Mouse (Mus musculus) hindbrain, embryonic 10.5 days (tissue): ENCODE results near the gene Rhoj. TPM values are rescaled to one million over a fixed set of nuclear protein-coding genes. Genes with fewer than 3 reads are reported as not detected.
"Not testable (repeated sequence)": the region's sequence is repeated elsewhere in the genome, so short reads cannot be mapped to it uniquely, and the experiment has no call there.

Source experiments
- DNase-seq: peaks from one replicate; pipeline ENCODE4 v3.0.0-alpha.2; 2017; ENCODE audit warnings: low spot score
- H3K27ac ChIP-seq: fragments of 300-500 bp; sonication (generic); 2 replicates; pipeline ENCODE4 v1.5.1; 2016; ENCODE audit warnings: mild to moderate bottlenecking, moderate library complexity
- H3K27me3 ChIP-seq: fragments of 300-500 bp; sonication (generic); 2 replicates; pipeline ENCODE4 v1.6.1; 2016; ENCODE audit warnings: mild to moderate bottlenecking; ENCODE audit not compliant: poor library complexity, insufficient read depth, severe bottlenecking
- H3K36me3 ChIP-seq: fragments of 300-500 bp; sonication (generic); 2 replicates; pipeline ENCODE4 v1.6.1; 2016; ENCODE audit warnings: mild to moderate bottlenecking, moderate library complexity
- H3K4me1 ChIP-seq: fragments of 300-500 bp; sonication (generic); replicated peaks from 2 replicates; pipeline ENCODE4 v1.6.1; 2016; ENCODE audit warnings: mild to moderate bottlenecking
- H3K4me3 ChIP-seq: fragments of 300-500 bp; sonication (generic); 2 replicates; pipeline ENCODE4 v1.5.1; 2016; ENCODE audit warnings: mild to moderate bottlenecking, moderate library complexity
- H3K9me3 ChIP-seq: fragments of 300-500 bp; sonication (generic); 2 replicates; pipeline ENCODE4 v1.6.1; 2016; ENCODE audit warnings: mild to moderate bottlenecking, moderate library complexity
- WGBS: fragments of 180-500 bp; shearing (Covaris S2); methylation state at CpG from one replicate; pipeline ENCODE4 v1.1.7; 2016; 5-methylcytosine and 5-hydroxymethylcytosine counted together
- polyA plus RNA-seq: library from polyadenylated mRNA; unstranded; fragments of >200 nt; fragmentation: Nextera tagmentation; extraction: Ambion mirVana; gene quantifications from 2 replicates; pipeline ENCODE4 v1.2.1, GENCODE M21; 2016

Rhoj gene
- polyA plus RNA-seq, 1 experiment from 2014 or later = 28.0 TPM

GRCm38 (mm10) chr12:75310766-75311165 lies 2.6 kb downstream of the Rhoj start:
- H3K4me3 ChIP-seq = peak overlapping the region; percentile 24; the same call in 1 of the 2 replicates
- H3K4me1 ChIP-seq = peaks cover 19% of the 10 kb centered on the region
- DNase-seq = no peak
- H3K27me3 ChIP-seq = peaks cover 7% of the 10 kb centered on the region; the same call in 1 of the 2 replicates
- no peaks in the 10 kb centered on the region for H3K36me3 ChIP-seq
- no peak overlapping the region for H3K27ac ChIP-seq
- H3K9me3 ChIP-seq = no peaks in the 10 kb centered on the region
- WGBS = 80% methylated on average over 12 of the region's 12 CpGs

- no peak for DNase-seq
- H3K4me1 ChIP-seq = peaks cover 19% of the 10 kb centered on the region
- H3K9me3 ChIP-seq = no peaks in the 10 kb centered on the region
- peaks cover 7% of the 10 kb centered on the region; the same call in 1 of the 2 replicates for H3K27me3 ChIP-seq
- no peak overlapping the region for H3K4me3 ChIP-seq
- H3K27ac ChIP-seq = no peak overlapping the region
- 88% methylated on average over 8 of the region's 8 CpGs for WGBS
- no peaks in the 10 kb centered on the region for H3K36me3 ChIP-seq
These were observed 3.8 kb downstream of the Rhoj start for GRCm38 (mm10) chr12:75311879-75312278.

- no peaks in the 10 kb centered on the region for H3K9me3 ChIP-seq
- peaks cover 3% of the 10 kb centered on the region for H3K4me1 ChIP-seq
- 85% methylated on average over 3 of the region's 3 CpGs for WGBS
- peaks cover 7% of the 10 kb centered on the region; the same call in 1 of the 2 replicates for H3K27me3 ChIP-seq
- no peak overlapping the region for H3K27ac ChIP-seq
- H3K4me3 ChIP-seq = no peak overlapping the region
- DNase-seq = no peak
- no peaks in the 10 kb centered on the region for H3K36me3 ChIP-seq
These were observed 5.9 kb downstream of the Rhoj start for GRCm38 (mm10) chr12:75313992-75314391.

- Histone ChIP-seq H3K9me3 (no peaks in the 10 kb centered on the region), H3K4me3 (no peak overlapping the region), H3K27ac (no peak overlapping the region), H3K4me1 (no peaks in the 10 kb centered on the region), H3K36me3 (no peaks in the 10 kb centered on the region), H3K27me3 (no peaks in the 10 kb centered on the region)
- DNase-seq = no peak
- 86% methylated on average over 3 of the region's 3 CpGs for WGBS
These were observed 7.7 kb downstream of the Rhoj start for GRCm38 (mm10) chr12:75315851-75316250.

- Histone ChIP-seq H3K27me3 (no peaks in the 10 kb centered on the region), H3K36me3 (no peaks in the 10 kb centered on the region; the same call in 1 of the 2 replicates), H3K9me3 (no peaks in the 10 kb centered on the region), H3K4me1 (no peaks in the 10 kb centered on the region), H3K4me3 (no peak overlapping the region), H3K27ac (no peak overlapping the region)
- WGBS = 82% methylated on average over 12 of the region's 12 CpGs
- no peak for DNase-seq
These were observed 12.4 kb downstream of the Rhoj start for GRCm38 (mm10) chr12:75320441-75320925.

- WGBS = 79% methylated on average over 4 of the region's 4 CpGs
- DNase-seq = no peak
- no peaks in the 10 kb centered on the region for H3K4me1 ChIP-seq
- H3K4me3 ChIP-seq = no peak overlapping the region
- no peaks in the 10 kb centered on the region for H3K27me3 ChIP-seq
- no peaks in the 10 kb centered on the region; the same call in 1 of the 2 replicates for H3K36me3 ChIP-seq
- no peak overlapping the region for H3K27ac ChIP-seq
- no peaks in the 10 kb centered on the region for H3K9me3 ChIP-seq
These were observed 13.1 kb downstream of the Rhoj start for GRCm38 (mm10) chr12:75321189-75321588.

GRCm38 (mm10) chr12:75329188-75329587 lies 21.1 kb downstream of the Rhoj start:
- 93% methylated on average over 2 of the region's 2 CpGs for WGBS
- Histone ChIP-seq H3K27ac (no peak overlapping the region), H3K27me3 (no peaks in the 10 kb centered on the region), H3K4me1 (no peaks in the 10 kb centered on the region), H3K9me3 (no peaks in the 10 kb centered on the region), H3K4me3 (no peak overlapping the region), H3K36me3 (no peaks in the 10 kb centered on the region)
- no peak for DNase-seq

GRCm38 (mm10) chr12:75339894-75340293 lies 31.8 kb downstream of the Rhoj start:
- H3K27me3 ChIP-seq = no peaks in the 10 kb centered on the region
- no peaks in the 10 kb centered on the region for H3K9me3 ChIP-seq
- H3K4me1 ChIP-seq = no peaks in the 10 kb centered on the region
- no peak overlapping the region for H3K27ac ChIP-seq
- H3K4me3 ChIP-seq = no peak overlapping the region
- H3K36me3 ChIP-seq = no peaks in the 10 kb centered on the region
- 91% methylated on average over 3 of the region's 3 CpGs for WGBS
- DNase-seq = no peak

- Histone ChIP-seq H3K27ac (no peak overlapping the region), H3K9me3 (no peaks in the 10 kb centered on the region), H3K27me3 (no peaks in the 10 kb centered on the region), H3K4me3 (no peak overlapping the region), H3K36me3 (no peaks in the 10 kb centered on the region), H3K4me1 (no peaks in the 10 kb centered on the region)
- no peak for DNase-seq
- WGBS = 96% methylated on average over 7 of the region's 7 CpGs
These were observed 32.2 kb downstream of the Rhoj start for GRCm38 (mm10) chr12:75340331-75340730.

GRCm38 (mm10) chr12:75348551-75348950 lies 40.4 kb downstream of the Rhoj start:
- H3K9me3 ChIP-seq = no peaks in the 10 kb centered on the region
- no peak for DNase-seq
- H3K36me3 ChIP-seq = no peaks in the 10 kb centered on the region
- no peak overlapping the region for H3K4me3 ChIP-seq
- WGBS = 84% methylated on average over 7 of the region's 7 CpGs
- H3K27ac ChIP-seq = no peak overlapping the region
- H3K4me1 ChIP-seq = no peaks in the 10 kb centered on the region
- no peaks in the 10 kb centered on the region for H3K27me3 ChIP-seq

GRCm38 (mm10) chr12:75349537-75349936 lies 41.4 kb downstream of the Rhoj start:
- 83% methylated on average over 5 of the region's 5 CpGs for WGBS
- H3K4me1 ChIP-seq, H3K9me3 ChIP-seq, H3K36me3 ChIP-seq, H3K4me3 ChIP-seq, H3K27ac ChIP-seq, DNase-seq, H3K27me3 ChIP-seq: not testable (repeated sequence)

- Histone ChIP-seq H3K27ac (no peak overlapping the region), H3K36me3 (no peaks in the 10 kb centered on the region), H3K4me1 (no peaks in the 10 kb centered on the region), H3K9me3 (no peaks in the 10 kb centered on the region), H3K4me3 (no peak overlapping the region), H3K27me3 (no peaks in the 10 kb centered on the region)
- WGBS = 78% methylated on average over 5 of the region's 5 CpGs
- no peak for DNase-seq
These were observed 42.6 kb downstream of the Rhoj start for GRCm38 (mm10) chr12:75350750-75351149.

- 85% methylated on average over 7 of the region's 7 CpGs for WGBS
- H3K36me3 ChIP-seq = no peaks in the 10 kb centered on the region
- no peak overlapping the region for H3K27ac ChIP-seq
- H3K4me3 ChIP-seq = no peak overlapping the region
- no peak for DNase-seq
- H3K9me3 ChIP-seq = no peaks in the 10 kb centered on the region
- no peaks in the 10 kb centered on the region for H3K4me1 ChIP-seq
- H3K27me3 ChIP-seq = no peaks in the 10 kb centered on the region
These were observed 43.7 kb downstream of the Rhoj start for GRCm38 (mm10) chr12:75351846-75352245.

GRCm38 (mm10) chr12:75352410-75352809 lies 44.3 kb downstream of the Rhoj start:
- DNase-seq = no peak
- H3K27ac ChIP-seq = no peak overlapping the region
- no peaks in the 10 kb centered on the region for H3K4me1 ChIP-seq
- no peak overlapping the region for H3K4me3 ChIP-seq
- no peaks in the 10 kb centered on the region for H3K27me3 ChIP-seq
- no peaks in the 10 kb centered on the region for H3K36me3 ChIP-seq
- no peaks in the 10 kb centered on the region for H3K9me3 ChIP-seq
- 88% methylated on average over 6 of the region's 6 CpGs for WGBS
